Mouse (Mus musculus) stomach, postnatal 0 days (tissue): ENCODE data around the gene Timeless. TPM values are rescaled to one million over a fixed set of nuclear protein-coding genes. Genes with fewer than 3 reads are reported as not detected.
"Not testable (repeated sequence)": the region's sequence is repeated elsewhere in the genome, so short reads cannot be mapped to it uniquely, and the experiment has no call there.

ENCODE experiments used
- ATAC-seq: fragments of 200-750 bp; cut with Nextera tagmentation; 2 replicates; pipeline ENCODE4 v1.8.0; 2017; ENCODE audit not compliant: low FRiP score, low TSS enrichment
- DNase-seq: peaks from one replicate; pipeline ENCODE4 v3.0.0-alpha.2; 2016; ENCODE audit warnings: low spot score
- H3K27ac ChIP-seq: fragments of 300-500 bp; sonication (generic); replicated peaks from 2 replicates; pipeline ENCODE4 v1.5.1; 2014; ENCODE audit warnings: mild to moderate bottlenecking, control low read depth
- H3K27me3 ChIP-seq: fragments of 300-500 bp; sonication (generic); 2 replicates; pipeline ENCODE4 v1.6.1; 2014; ENCODE audit warnings: low read length; ENCODE audit not compliant: control insufficient read depth, insufficient read depth
- H3K36me3 ChIP-seq: fragments of 300-500 bp; sonication (generic); 2 replicates; pipeline ENCODE4 v1.6.1; 2014; ENCODE audit warnings: low read length, mixed read lengths; ENCODE audit not compliant: control insufficient read depth, insufficient read depth
- H3K4me1 ChIP-seq: fragments of 300-500 bp; sonication (generic); replicated peaks from 2 replicates; pipeline ENCODE4 v1.6.1; 2014; ENCODE audit warnings: antibody characterized with exemption; ENCODE audit not compliant: control insufficient read depth, insufficient read depth
- H3K4me2 ChIP-seq: fragments of 300-500 bp; sonication (generic); replicated peaks from 2 replicates; pipeline ENCODE4 v1.6.1; 2014; ENCODE audit warnings: low read depth, mild to moderate bottlenecking, control low read depth, moderate library complexity
- H3K4me3 ChIP-seq: fragments of 300-500 bp; sonication (generic); 2 replicates; pipeline ENCODE4 v1.5.1; 2014; ENCODE audit warnings: low read depth, low read length, control low read depth
- H3K9ac ChIP-seq: fragments of 300-500 bp; sonication (generic); 2 replicates; pipeline ENCODE4 v1.6.1; 2014; ENCODE audit warnings: mild to moderate bottlenecking, low read length, control low read depth, mixed read lengths
- H3K9me3 ChIP-seq: fragments of 300-500 bp; sonication (generic); 2 replicates; pipeline ENCODE4 v1.6.1; 2016; ENCODE audit warnings: low read length; ENCODE audit not compliant: control insufficient read depth
- CTCF ChIP-seq: IDR thresholded peaks from 2 replicates; pipeline ENCODE4 v1.5.1; 2016; ENCODE audit warnings: antibody characterized with exemption, low read depth, mild to moderate bottlenecking, moderate library complexity
- EP300 ChIP-seq: optimal IDR thresholded peaks from 2 replicates; pipeline ENCODE3; 2016; ENCODE audit warnings: antibody characterized with exemption
- WGBS: fragments of 180-500 bp; shearing (Covaris S2); extraction: QIAGEN DNeasy Blood & Tissue Kit; methylation state at CpG from one replicate; pipeline ENCODE4 v1.1.7; 2014; 5-methylcytosine and 5-hydroxymethylcytosine counted together
- polyA plus RNA-seq: library from polyadenylated mRNA; unstranded; fragments of >200 nt; fragmentation: Nextera tagmentation; extraction: Ambion mirVana; gene quantifications from 2 replicates; pipeline ENCODE4 v1.2.1, GENCODE M21; 2015

Gene Timeless
- polyA plus RNA-seq, 1 experiment from 2014 or later: 10.5 TPM

- ATAC-seq (no peak), DNase-seq (no peak)
- TF ChIP-seq EP300 (no peak), CTCF (no peak)
- 83% methylated on average over 20 of the region's 20 CpGs for WGBS
- Histone ChIP-seq H3K27me3 (no peaks in the 10 kb centered on the region), H3K9ac (no peak overlapping the region), H3K4me3 (no peak overlapping the region), H3K36me3 (peaks cover 30% of the 10 kb centered on the region; the same call in 1 of the 2 replicates), H3K9me3 (no peaks in the 10 kb centered on the region), H3K4me1 (no peaks in the 10 kb centered on the region), H3K4me2 (no peak overlapping the region), H3K27ac (no peak overlapping the region)
Observed at GRCm38 (mm10) chr10:128282886-128283450, 51.1 kb downstream of the Timeless start.

DNA sequence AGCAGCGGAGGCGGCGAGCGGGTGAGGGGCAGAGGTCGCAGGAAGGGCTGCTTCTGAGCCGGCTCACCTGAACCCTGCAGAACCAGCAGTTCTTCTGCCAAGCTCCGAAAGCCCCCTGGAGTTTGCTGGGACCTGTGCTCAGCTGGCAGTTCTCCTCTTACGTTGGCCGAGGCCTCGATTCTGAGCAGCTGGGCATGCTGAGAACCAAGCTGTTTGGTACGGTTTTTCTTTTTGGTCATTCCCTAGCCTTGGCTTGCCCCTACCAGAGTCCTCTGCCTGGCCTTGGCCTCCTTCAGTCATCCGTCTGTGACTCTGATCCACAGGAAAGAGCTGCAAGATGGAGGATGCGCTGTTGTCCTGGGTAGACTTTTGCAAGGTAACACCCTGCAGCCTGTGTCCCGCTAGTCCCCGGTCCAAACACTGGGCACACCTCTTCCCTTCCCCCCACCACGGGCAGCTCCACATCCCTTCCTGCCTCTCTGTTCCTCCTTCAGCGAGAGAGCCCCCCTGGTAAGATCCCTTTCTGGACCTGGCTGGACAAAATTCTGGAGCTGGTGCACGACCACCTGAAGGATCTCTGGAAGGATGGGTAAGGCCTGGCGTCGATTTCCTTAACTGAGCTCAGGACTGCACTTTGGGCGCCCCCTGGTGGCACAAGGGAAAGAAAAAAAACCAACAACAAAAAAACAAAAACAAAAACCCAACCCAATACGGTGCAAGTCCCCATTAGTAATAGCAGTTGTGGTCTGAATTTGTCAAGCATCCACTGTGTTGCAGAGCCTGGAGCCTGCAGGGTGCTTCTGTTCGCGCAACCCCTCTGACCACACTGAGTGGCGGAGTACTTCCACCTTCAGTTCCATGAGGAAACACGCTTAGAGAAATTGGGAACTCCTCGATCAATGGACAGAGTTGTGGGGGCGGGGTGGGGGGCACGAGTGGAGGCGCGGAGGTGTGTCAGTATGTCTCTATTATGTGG lies 52.0 kb downstream of the Timeless start:
- H3K9me3 ChIP-seq: no peaks in the 10 kb centered on the region
- no peak overlapping the region for H3K27ac ChIP-seq
- no peaks in the 10 kb centered on the region for H3K4me1 ChIP-seq
- H3K4me2 ChIP-seq: no peak overlapping the region
- peak; percentile 25; the same call in 1 of the 2 replicates for ATAC-seq
- peak; percentile 84 for TF ChIP-seq CTCF
- no peak for TF ChIP-seq EP300
- H3K4me3 ChIP-seq: no peak overlapping the region
- WGBS: 65% methylated on average over 31 of the region's 31 CpGs
- peaks cover 30% of the 10 kb centered on the region; the same call in 1 of the 2 replicates for H3K36me3 ChIP-seq
- no peaks in the 10 kb centered on the region for H3K27me3 ChIP-seq
- peak; percentile 65 for DNase-seq
- no peak overlapping the region for H3K9ac ChIP-seq

DNA sequence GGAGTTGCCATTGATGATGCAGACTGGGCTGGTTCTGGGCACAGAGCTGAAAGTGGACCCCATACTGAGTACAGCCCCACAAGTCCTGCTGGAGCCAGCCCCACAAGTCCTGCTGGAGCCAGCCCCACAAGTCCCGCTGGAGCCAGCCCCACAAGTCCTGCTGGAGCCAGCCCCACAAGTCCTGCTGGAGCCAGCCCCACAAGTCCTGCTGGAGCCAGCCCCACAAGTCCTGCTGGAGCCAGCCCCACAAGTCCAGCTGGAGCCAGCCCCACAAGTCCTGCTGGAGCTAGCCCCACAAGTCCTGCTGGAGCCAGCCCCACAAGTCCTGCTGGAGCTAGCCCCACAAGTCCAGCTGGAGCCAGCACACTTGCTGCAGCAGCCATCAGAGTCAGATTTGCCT lies 58.7 kb downstream of the Timeless start:
- H3K9me3 ChIP-seq, DNase-seq, H3K4me3 ChIP-seq, H3K27ac ChIP-seq, H3K4me2 ChIP-seq, H3K9ac ChIP-seq, H3K4me1 ChIP-seq, H3K27me3 ChIP-seq, ATAC-seq: not testable (repeated sequence)
- 100% methylated on average over 1 of the region's 1 CpGs for WGBS
- H3K36me3 ChIP-seq: peaks cover 23% of the 10 kb centered on the region; the same call in 1 of the 2 replicates

GRCm38 (mm10) chr10:128296370-128297090 lies 64.7 kb downstream of the Timeless start:
- TF ChIP-seq CTCF (no peak), EP300 (no peak)
- H3K4me3 ChIP-seq: no peak overlapping the region
- no peaks in the 10 kb centered on the region for H3K4me1 ChIP-seq
- peaks cover 9% of the 10 kb centered on the region; the same call in 1 of the 2 replicates for H3K36me3 ChIP-seq
- H3K4me2 ChIP-seq: no peak overlapping the region
- no peak overlapping the region for H3K9ac ChIP-seq
- H3K27ac ChIP-seq: no peak overlapping the region
- DNase-seq (no peak), ATAC-seq (no peak)
- WGBS: 73% methylated on average over 13 of the region's 13 CpGs
- H3K27me3 ChIP-seq: no peaks in the 10 kb centered on the region
- no peaks in the 10 kb centered on the region for H3K9me3 ChIP-seq

- peak overlapping the region; percentile 13; the same call in 1 of the 2 replicates for H3K27ac ChIP-seq
- TF ChIP-seq CTCF (no peak), EP300 (no peak)
Observed at GRCm38 (mm10) chr10:128297221-128297620, 65.4 kb downstream of the Timeless start.

More at GRCm38 (mm10) chr10:128297221-128297620, 65.4 kb downstream of the Timeless start:
- Histone ChIP-seq H3K4me1 (no peaks in the 10 kb centered on the region), H3K9ac (no peak overlapping the region), H3K9me3 (no peaks in the 10 kb centered on the region), H3K4me2 (no peak overlapping the region), H3K36me3 (0 out of 2 replicates have a peak, but pooled peaks cover 4% of the 10 kb centered on the region), H3K27me3 (no peaks in the 10 kb centered on the region), H3K4me3 (no peak overlapping the region)
- WGBS: 53% methylated on average over 4 of the region's 4 CpGs
- DNase-seq: no peak
- ATAC-seq: no peak
